Mouse (Mus musculus) spleen, adult 2 months (tissue): ENCODE data around the gene Hk1.

ENCODE experiments used
- CTCF ChIP-seq: fragments of 200-500 bp; IDR thresholded peaks from 2 replicates; pipeline ENCODE4 v1.5.1; 2011; ENCODE audit warnings: mild to moderate bottlenecking, inconsistent platforms; ENCODE audit not compliant: insufficient read depth, insufficient read length, insufficient replicate concordance; ENCODE audit errors: extremely low read depth
- POLR2A ChIP-seq: fragments of 200-500 bp; IDR thresholded peaks from 2 replicates; pipeline ENCODE4 v1.6.1; 2011; ENCODE audit warnings: low read depth, low read length, inconsistent platforms

- TF ChIP-seq CTCF = no peak
- no peak for TF ChIP-seq POLR2A
Observed at GRCm38 (mm10) chr10:62221647-62222046, 158.1 kb downstream of the Hk1 start.
